Mouse (Mus musculus): ENCODE results near the gene Sigirr. TPM values are rescaled to one million over a fixed set of nuclear protein-coding genes. Genes with fewer than 3 reads are reported as not detected.

Sigirr gene
- polyA plus RNA-seq, 1 experiment from 2014 or later = 12.6 TPM

- Histone ChIP-seq H3K4me1 (replicated peaks; ENCODE audit: control insufficient read depth, insufficient read depth) (peaks cover 3% of the 10 kb centered on the region; the same call in 1 of the 2 replicates), H3K9ac (ENCODE audit: low read length) (no peak overlapping the region), H3K4me2 (replicated peaks; ENCODE audit: low read depth) (no peak overlapping the region), H3K9me3 (ENCODE audit: control insufficient read depth, low read length) (no peaks in the 10 kb centered on the region), H3K27ac (replicated peaks) (no peak overlapping the region), H3K36me3 (ENCODE audit: control insufficient read depth, insufficient read depth, low read length) (no peaks in the 10 kb centered on the region), H3K4me3 (ENCODE audit: low read depth, low read length) (no peak overlapping the region), H3K27me3 (ENCODE audit: control insufficient read depth, insufficient read depth, low read length) (no peaks in the 10 kb centered on the region)
- TF ChIP-seq CTCF (IDR thresholded peaks at IDR 0.05; ENCODE audit: low read depth) (no peak), EP300 (optimal IDR thresholded peaks at IDR 0.05) (no peak)
- DNase-seq (ENCODE audit: low spot score) (no peak), ATAC-seq (ENCODE audit: low FRiP score, low TSS enrichment) (no peak)
- 58% methylated on average over 15 of the region's 15 CpGs for WGBS
Observed at GRCm38 (mm10) chr7:141094487-141095205, 5.7 kb downstream of the Sigirr start.

GRCm38 (mm10) chr7:141093950-141094349 is 6.4 kb downstream of the Sigirr start:
- Histone ChIP-seq H3K36me3 (ENCODE audit: control insufficient read depth, insufficient read depth, low read length) (no peaks in the 10 kb centered on the region), H3K4me3 (ENCODE audit: low read depth, low read length) (no peak overlapping the region), H3K27me3 (ENCODE audit: control insufficient read depth, insufficient read depth, low read length) (no peaks in the 10 kb centered on the region), H3K9me3 (ENCODE audit: control insufficient read depth, low read length) (no peaks in the 10 kb centered on the region), H3K4me2 (replicated peaks; ENCODE audit: low read depth) (no peak overlapping the region), H3K9ac (ENCODE audit: low read length) (no peak overlapping the region), H3K4me1 (replicated peaks; ENCODE audit: control insufficient read depth, insufficient read depth) (peaks cover 3% of the 10 kb centered on the region; the same call in 1 of the 2 replicates), H3K27ac (replicated peaks) (no peak overlapping the region)
- no peak for TF ChIP-seq EP300 (optimal IDR thresholded peaks at IDR 0.05)
- WGBS = 79% methylated on average over 6 of the region's 6 CpGs
- ATAC-seq (ENCODE audit: low FRiP score, low TSS enrichment) = no peak
- DNase-seq (ENCODE audit: low spot score) = no peak

- DNase-seq (ENCODE audit: low spot score) (peak; percentile 92), ATAC-seq (ENCODE audit: low FRiP score, low TSS enrichment) (peak; percentile 82)
- H3K4me3 ChIP-seq (ENCODE audit: low read depth, low read length) = peak overlapping the region; percentile 13; the same call in 1 of the 2 replicates
- no peaks in the 10 kb centered on the region for H3K36me3 ChIP-seq (ENCODE audit: control insufficient read depth, insufficient read depth, low read length)
- H3K4me2 ChIP-seq (replicated peaks; ENCODE audit: low read depth) = peak overlapping the region; percentile 49
- H3K27me3 ChIP-seq (ENCODE audit: control insufficient read depth, insufficient read depth, low read length) = no peaks in the 10 kb centered on the region
- peaks cover 3% of the 10 kb centered on the region; the same call in 1 of the 2 replicates for H3K4me1 ChIP-seq (replicated peaks; ENCODE audit: control insufficient read depth, insufficient read depth)
- H3K27ac ChIP-seq (replicated peaks) = no peak overlapping the region
- H3K9me3 ChIP-seq (ENCODE audit: control insufficient read depth, low read length) = no peaks in the 10 kb centered on the region
- H3K9ac ChIP-seq (ENCODE audit: low read length) = peak overlapping the region; percentile 45; the same call in 1 of the 2 replicates
- TF ChIP-seq CTCF (IDR thresholded peaks at IDR 0.05; ENCODE audit: low read depth) = peak; percentile 81
- TF ChIP-seq EP300 (optimal IDR thresholded peaks at IDR 0.05) = no peak
- 11% methylated on average over 37 of the region's 37 CpGs for WGBS
Observed at GRCm38 (mm10) chr7:141092051-141092735, 8.2 kb downstream of the Sigirr start.

GRCm38 (mm10) chr7:141090228-141090627 is 10.1 kb downstream of the Sigirr start:
- WGBS = 43% methylated on average over 8 of the region's 8 CpGs
- TF ChIP-seq CTCF (IDR thresholded peaks at IDR 0.05; ENCODE audit: low read depth) = no peak
- no peak for TF ChIP-seq EP300 (optimal IDR thresholded peaks at IDR 0.05)
- H3K4me1 ChIP-seq (replicated peaks; ENCODE audit: control insufficient read depth, insufficient read depth) = peaks cover 3% of the 10 kb centered on the region; the same call in 1 of the 2 replicates
- H3K4me2 ChIP-seq (replicated peaks; ENCODE audit: low read depth) = no peak overlapping the region
- no peak overlapping the region for H3K4me3 ChIP-seq (ENCODE audit: low read depth, low read length)
- DNase-seq (ENCODE audit: low spot score) (peak; percentile 67), ATAC-seq (ENCODE audit: low FRiP score, low TSS enrichment) (peak; percentile 70)
- H3K9me3 ChIP-seq (ENCODE audit: control insufficient read depth, low read length) = no peaks in the 10 kb centered on the region
- H3K27me3 ChIP-seq (ENCODE audit: control insufficient read depth, insufficient read depth, low read length) = no peaks in the 10 kb centered on the region
- no peak overlapping the region for H3K9ac ChIP-seq (ENCODE audit: low read length)
- no peaks in the 10 kb centered on the region for H3K36me3 ChIP-seq (ENCODE audit: control insufficient read depth, insufficient read depth, low read length)
- peak overlapping the region; percentile 35; the same call in 1 of the 2 replicates for H3K27ac ChIP-seq (replicated peaks)

- ATAC-seq (ENCODE audit: low FRiP score, low TSS enrichment) (no peak), DNase-seq (ENCODE audit: low spot score) (no peak)
- Histone ChIP-seq H3K36me3 (ENCODE audit: control insufficient read depth, insufficient read depth, low read length) (no peaks in the 10 kb centered on the region), H3K27me3 (ENCODE audit: control insufficient read depth, insufficient read depth, low read length) (no peaks in the 10 kb centered on the region), H3K4me3 (ENCODE audit: low read depth, low read length) (no peak overlapping the region), H3K4me2 (replicated peaks; ENCODE audit: low read depth) (no peak overlapping the region), H3K4me1 (replicated peaks; ENCODE audit: control insufficient read depth, insufficient read depth) (peaks cover 3% of the 10 kb centered on the region; the same call in 1 of the 2 replicates), H3K9me3 (ENCODE audit: control insufficient read depth, low read length) (no peaks in the 10 kb centered on the region), H3K9ac (ENCODE audit: low read length) (no peak overlapping the region), H3K27ac (replicated peaks) (no peak overlapping the region)
- TF ChIP-seq CTCF (IDR thresholded peaks at IDR 0.05; ENCODE audit: low read depth) = no peak
- TF ChIP-seq EP300 (optimal IDR thresholded peaks at IDR 0.05) = no peak
- 17% methylated on average over 18 of the region's 18 CpGs for WGBS
Observed at GRCm38 (mm10) chr7:141088473-141088872, 11.9 kb downstream of the Sigirr start.

Measured in stomach, postnatal 0 days (tissue).